Mouse (Mus musculus): Measurements from ENCODE around the gene Tmem106c. TPM values are rescaled to one million over a fixed set of nuclear protein-coding genes. Genes with fewer than 3 reads are reported as not detected.

Tmem106c gene
- polyA plus RNA-seq, 1 experiment = 56.1 TPM

DNA sequence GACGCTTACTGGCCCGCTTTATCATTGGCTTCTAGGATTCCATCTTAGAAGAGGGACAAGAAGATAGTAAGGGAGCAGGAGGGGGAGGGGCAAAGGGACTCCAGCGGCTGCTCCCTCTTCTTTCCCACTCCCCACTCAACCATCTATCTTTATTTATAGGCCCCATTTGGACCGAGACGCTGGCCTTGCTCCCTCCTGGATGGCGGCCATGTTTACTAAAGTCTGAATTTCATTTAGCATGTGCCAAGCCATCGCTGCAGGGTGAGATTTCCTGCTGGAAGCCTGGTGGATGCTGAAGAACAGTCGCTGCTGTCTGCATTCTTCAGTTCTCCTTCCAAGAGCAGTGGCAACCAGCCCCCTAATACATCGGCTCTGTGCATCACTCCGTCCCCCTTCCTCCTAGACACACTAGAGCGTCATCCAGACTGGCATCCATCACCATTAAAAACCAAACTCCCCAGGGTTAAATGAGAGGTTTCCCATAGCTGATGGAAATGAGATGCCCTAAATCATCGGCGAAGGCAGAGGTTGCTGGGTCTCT, 32.8 kb downstream of the Tmem106c start:
- peak in 1 of 2 experiments; percentile 51 for DNase-seq (ENCODE audit: extremely low spot score in 1 of 2, low spot score in 1 of 2)

DNA sequence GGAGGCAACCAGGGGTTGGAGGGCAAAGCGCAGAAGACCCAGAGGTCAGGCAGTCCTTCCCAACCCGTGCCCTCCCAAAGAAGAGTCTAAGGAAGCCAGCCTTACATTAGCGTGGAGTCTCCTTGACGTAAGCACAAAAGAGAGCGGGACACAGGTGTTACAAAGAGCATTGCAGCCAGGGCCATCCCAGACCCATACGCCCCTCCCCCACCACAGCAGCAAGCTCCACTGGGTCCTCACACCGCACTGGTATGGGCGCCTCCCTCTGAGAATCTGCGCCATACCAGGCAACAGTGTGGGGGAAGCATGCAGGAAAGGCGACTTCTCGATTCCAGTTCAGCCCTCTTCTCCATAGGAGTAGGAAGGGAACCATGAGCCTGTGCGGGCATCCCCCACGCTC, 35.5 kb downstream of the Tmem106c start:
- DNase-seq (ENCODE audit: extremely low spot score in 1 of 2, low spot score in 1 of 2) = no peak

DNA sequence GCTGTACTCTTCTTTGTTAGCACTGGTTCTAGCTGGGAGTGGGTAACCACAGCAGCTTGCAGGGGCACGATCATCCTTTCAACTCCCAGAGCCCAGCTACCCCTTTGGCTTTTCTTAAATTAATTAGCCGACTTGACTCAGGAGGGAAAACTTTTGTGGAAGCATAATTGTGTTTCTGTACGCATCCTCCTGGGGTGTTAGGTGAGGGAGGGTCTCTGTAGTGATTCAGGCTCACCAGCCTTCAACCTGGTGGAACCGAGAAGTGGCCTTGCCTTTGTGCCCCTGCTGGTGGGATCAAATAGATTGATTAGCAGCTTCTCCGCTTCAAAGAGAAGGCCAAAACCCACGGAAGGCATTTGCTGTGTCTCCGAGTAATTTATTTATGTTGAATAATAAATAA, 36.0 kb downstream of the Tmem106c start:
- DNase-seq (ENCODE audit: extremely low spot score in 1 of 2, low spot score in 1 of 2) = no peak

DNA sequence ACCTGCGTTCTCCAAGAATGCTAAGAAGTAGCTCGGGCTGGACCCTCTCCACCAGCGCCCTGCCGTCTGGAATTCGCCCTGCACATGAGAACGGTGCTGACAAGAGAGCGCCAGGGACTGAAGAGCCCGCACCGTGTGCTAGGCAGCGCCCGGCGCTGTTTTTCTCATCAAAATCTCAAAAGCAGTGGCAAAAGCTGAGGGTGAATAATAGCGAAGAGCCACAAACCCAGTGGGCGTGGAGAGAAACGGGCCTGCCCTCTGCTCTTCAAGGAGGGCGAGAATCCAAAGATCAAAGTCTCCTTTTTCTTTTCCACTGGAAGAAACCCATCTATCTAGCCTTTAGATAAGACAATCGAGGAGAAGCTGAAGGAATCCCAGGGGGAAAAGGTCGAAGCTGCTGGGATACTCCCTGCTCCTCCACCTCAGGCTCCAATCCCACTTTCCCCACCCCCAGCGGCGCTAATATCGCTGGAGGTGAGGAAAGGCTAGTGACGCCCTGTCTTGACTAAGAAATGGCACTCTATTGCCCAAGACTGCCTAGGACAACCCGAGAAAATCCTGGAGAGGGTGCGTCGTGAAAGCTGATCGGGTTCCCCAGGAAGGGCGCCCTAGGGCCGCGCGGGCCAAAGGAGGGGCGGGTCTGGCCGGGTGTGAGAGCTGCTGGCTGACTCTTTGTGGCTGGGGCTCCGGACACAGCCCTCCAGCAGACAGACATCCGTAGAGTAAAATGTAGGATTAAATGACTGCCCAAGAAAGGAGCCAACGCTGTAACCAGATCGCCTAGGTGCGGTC, 37.5 kb downstream of the Tmem106c start:
- no peak for DNase-seq (ENCODE audit: extremely low spot score in 1 of 2, low spot score in 1 of 2)

DNA sequence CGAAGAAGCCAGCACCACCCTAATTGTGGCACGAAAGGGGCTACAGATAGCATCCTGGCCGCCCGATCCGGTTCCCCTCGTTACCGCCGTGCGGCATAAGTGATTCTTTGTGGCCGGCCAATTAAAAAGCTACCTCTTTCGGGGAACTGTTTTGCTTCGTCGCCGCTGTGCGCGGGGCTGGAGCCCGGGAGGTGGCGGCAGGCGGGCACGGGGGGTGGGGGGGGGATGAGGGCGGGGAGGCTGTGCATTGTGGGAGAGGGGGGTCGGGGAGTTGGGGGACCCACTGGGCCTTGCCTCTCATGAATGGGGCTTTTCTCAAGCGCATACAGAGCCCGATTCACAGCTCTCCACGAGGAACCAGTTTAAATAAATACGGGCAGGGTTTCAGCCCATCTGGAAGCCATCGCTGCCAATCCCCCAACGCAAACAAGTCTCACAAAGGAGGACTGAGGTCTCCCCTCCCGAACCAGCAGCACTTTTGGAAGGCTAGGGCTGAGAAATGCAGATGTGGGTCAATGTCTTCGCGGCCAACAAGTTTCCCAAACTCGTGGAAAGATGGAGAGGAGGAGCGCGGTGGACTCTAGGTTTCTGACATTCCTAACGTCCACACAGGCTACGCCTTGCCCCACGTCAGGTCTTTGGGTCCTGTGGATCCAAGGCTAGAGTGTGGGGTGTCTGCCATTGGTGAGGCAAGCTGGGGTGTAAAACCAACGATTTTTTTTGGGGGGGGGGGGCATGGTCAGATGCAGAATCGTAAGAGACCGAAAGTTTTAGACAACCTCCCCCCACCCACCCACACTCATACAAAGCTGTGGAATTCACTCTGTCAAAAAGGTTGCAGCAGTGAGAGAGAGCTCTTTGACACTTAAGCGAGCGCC, 38.4 kb downstream of the Tmem106c start:
- peak in 1 of 2 experiments; percentile 37 for DNase-seq (ENCODE audit: extremely low spot score in 1 of 2, low spot score in 1 of 2)

DNA sequence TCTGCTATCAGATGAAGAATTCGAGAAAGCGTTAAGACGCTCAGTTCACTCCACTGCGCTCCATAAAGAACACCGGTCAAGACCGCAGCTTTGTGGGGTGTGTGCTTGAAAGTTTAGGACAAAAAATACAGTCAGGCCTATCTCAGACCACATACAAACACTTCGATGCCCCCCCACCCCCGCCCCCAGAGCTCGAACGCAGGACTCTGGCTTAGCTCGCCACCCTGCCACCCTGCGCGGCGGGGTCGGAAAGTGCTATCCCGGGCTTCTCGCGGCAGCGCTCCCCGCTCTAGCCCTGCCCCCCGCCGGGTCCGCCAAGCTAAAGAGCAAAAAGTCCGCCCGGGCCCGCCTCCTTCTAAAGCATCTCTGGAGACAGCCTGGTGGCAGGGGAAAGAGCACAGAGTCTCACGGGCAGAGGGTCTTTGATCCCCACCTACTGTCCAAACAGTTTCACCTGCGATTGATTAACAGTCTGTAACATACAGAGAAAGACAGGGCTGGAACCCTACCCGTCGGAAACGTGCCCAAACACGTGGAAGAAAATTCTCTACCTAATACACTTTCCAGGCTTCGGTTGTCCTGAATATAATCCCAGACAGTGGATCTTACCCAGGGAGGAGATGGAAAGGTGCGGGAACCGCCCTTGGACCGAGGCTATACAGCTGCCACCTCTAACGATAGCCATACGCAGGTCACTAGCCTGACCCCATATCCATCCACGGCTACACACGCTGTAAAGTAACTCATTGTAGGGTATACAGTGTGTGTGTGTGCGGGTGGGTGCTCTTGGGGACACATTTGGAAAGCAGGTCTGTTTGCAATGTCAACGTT, 39.2 kb downstream of the Tmem106c start:
- no peak for DNase-seq (ENCODE audit: extremely low spot score in 1 of 2, low spot score in 1 of 2)

DNA sequence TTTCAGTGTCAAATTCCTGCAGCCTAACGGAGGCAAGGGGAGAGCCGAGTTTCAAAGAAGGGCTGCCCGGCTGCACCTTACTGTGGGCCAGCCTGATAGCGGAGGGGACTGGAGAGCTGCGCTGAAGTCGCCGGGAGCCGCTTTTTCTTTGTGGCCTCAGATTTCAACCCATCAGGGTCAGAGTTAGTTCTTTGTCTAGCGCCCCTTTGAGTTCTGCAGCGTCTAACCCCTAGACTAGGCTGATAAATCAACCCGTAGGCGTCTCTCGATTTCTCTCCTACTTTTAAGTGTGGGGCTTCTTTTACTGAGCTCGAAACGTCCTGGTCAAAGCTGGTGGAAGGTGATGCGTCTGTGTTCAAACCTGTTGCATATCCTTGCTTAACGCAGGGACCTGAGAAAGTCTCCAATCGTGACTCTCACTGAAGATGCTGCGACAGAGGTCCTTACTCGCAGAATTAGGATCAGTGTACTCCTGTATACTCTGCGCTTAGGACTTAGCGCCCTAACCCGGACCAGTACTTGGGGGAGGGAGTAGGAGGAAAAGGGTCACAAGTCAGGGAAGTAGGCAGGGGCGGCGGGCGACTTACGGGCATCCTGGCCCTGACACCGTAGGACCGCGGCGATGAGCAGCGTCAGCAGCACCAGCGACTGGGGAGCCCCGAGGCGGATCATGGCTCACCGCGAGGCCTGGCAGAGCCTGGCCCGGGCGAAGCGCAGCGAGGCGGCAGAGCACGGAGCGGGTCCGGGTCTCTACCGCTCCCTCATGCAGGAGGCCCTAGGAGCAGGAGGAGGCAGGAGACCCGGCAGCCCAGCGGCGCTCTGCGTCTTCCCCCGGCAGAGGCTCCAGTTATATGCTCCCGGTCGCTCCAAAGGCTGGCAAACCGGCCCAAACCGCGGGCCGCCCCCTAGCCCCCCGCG, 40.1 kb downstream of the Tmem106c start, which contains the start of gene Col2a1:
Gene Col2a1 (minus strand): TSS at position 874 of the 918 bp plus-strand sequence.
- DNase-seq (ENCODE audit: extremely low spot score in 1 of 2, low spot score in 1 of 2) = no peak

DNA sequence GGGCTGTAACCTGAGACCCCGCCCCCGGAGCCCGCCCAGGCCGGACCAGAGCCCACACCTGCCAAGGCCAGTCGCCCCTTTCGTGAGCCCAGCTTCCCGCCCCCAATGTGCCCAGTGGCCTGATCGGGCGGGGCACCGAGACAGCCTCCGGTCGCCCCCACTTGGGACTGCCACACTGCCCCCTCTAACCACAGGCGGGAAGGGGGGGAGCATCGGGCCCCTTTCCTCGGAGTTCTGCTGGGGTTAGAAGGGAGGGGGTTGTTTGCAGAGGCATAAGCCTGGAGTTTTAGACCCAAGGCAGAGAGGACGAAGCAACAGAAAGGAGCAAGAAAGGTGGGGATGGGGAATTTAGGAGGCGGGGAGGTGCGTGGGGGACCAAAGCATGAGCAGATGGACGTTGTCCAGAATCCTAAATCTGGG, 40.8 kb downstream of the Tmem106c start:
- no peak for DNase-seq (ENCODE audit: extremely low spot score in 1 of 2, low spot score in 1 of 2)

DNA sequence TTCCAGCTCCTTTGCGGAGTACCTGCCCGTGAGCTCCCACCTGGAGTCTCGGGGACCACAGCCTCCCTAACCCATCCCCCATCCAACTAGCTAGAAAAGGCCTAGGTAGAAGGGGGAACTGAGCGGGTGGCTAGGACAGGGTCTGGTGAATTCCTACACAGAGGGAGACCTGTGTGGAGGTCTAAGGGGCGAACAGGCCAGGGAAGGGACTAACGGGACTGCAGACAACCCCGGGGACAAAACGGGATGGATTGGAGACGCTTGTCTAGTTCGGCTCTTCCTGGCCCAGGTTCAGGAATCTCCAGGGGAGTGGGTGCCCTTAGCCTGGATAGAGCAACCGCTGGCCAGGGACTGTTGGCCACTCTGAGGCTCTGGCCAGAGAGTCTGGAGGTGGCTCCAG, 41.2 kb downstream of the Tmem106c start:
- no peak for DNase-seq (ENCODE audit: extremely low spot score in 1 of 2, low spot score in 1 of 2)

DNA sequence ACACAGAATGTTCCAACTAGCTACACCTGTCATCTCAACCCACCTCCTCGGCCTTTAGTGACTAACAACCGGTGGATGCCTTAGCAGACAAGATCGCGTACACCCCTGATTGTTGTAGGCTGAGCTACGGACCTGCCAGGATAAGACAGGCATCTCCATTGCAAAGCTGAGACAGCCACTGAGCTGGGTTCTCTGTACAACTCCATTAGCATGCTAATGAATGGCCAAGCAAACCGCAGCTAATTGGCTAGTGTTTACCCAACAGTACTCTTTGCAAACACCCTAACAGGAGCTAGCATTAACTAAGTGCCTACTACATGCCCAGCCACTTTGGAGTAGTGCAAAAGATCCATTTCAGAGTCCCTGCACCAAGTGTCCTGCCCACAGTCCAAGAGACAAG, 48.8 kb downstream of the Tmem106c start:
- no peak for DNase-seq (ENCODE audit: extremely low spot score in 1 of 2, low spot score in 1 of 2)

DNA sequence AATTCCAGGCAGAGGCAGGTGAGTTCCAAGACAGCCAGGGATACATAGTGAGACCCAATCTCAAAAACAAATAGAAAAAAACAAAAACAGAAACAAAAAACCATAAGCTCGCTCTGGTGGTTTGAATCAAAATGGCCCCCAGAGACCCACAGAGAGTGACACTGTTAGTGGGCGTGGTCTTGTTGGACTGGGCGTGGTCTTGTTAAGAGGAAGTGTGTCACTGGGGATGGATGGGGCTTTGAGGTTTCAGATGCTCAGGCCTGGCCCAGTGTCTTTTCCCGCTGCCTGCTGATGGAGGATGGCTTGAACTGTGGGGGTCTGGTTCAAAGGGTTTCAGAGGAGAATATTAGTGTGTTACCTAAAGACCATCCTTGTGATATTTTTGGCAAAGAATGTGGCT, 53.9 kb downstream of the Tmem106c start:
- DNase-seq (ENCODE audit: extremely low spot score in 1 of 2, low spot score in 1 of 2) = no peak

DNA sequence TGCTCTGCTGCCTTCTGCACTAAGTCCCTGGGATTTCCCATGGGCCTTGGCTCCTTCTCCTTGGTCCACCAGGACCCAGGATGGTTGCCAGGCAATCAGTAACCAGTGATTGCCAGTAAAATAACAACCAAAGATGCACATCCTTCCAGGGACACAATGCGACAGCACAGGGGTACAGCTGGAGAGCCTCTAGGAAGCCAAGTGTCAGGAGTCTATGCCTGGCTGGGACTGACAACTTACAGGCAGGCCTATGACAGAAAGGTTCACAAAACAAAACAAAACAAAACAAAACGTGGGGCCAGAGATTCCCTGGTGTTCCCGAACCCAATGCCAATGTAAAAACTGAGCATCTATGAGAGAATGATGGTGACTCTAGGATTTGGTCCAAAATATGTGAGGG, 55.0 kb downstream of the Tmem106c start:
- no peak for DNase-seq (ENCODE audit: extremely low spot score in 1 of 2, low spot score in 1 of 2)

Other genes starting within 250 kb of the Tmem106c start
- gene Endou, start 232.9 kb upstream of the Tmem106c start, polyA plus RNA-seq (2012; rRNA removed) = 1.0 and 1.5 TPM in 2 replicates
- 69.2 and 78.4 TPM in 2 replicates for gene Rapgef3, start 196.2 kb upstream of the Tmem106c start, polyA plus RNA-seq (2012; rRNA removed)
- gene Slc48a1, start 185.7 kb upstream of the Tmem106c start, polyA plus RNA-seq (2012; rRNA removed) = 107 and 117 TPM in 2 replicates
- 50.2 and 57.5 TPM in 2 replicates for gene Hdac7, start 119.7 kb upstream of the Tmem106c start, polyA plus RNA-seq (2012; rRNA removed)
- gene Vdr, start 53.6 kb upstream of the Tmem106c start, polyA plus RNA-seq (2012; rRNA removed) = 1.2 and 1.5 TPM in 2 replicates
- gene Col2a1, start 40.5 kb downstream of the Tmem106c start, polyA plus RNA-seq (2012; rRNA removed) = 1.8 and 2.0 TPM in 2 replicates
- 329 and 345 TPM in 2 replicates for gene Pfkm, start 128.4 kb downstream of the Tmem106c start, polyA plus RNA-seq (2012; rRNA removed)
- 12.3 and 12.7 TPM in 2 replicates for gene Senp1, start 129.5 kb downstream of the Tmem106c start, polyA plus RNA-seq (2012; rRNA removed)
- 57.7 and 60.2 TPM in 2 replicates for gene Asb8, start 201.4 kb downstream of the Tmem106c start, polyA plus RNA-seq (2012; rRNA removed)
- gene Ccdc184, start 203.0 kb downstream of the Tmem106c start, polyA plus RNA-seq (2012; rRNA removed) = 13.0 and 14.6 TPM in 2 replicates
- 0.29 and 0.32 TPM in 2 replicates for gene Olfr288, start 231.3 kb downstream of the Tmem106c start, polyA plus RNA-seq (2012; rRNA removed)

All from frontal cortex, adult 2 months (tissue).